Mouse (Mus musculus): Measurements from ENCODE around the gene Vmn1r44. TPM values are rescaled to one million over a fixed set of nuclear protein-coding genes. Genes with fewer than 3 reads are reported as not detected.
"Not testable (repeated sequence)": the region's sequence is repeated elsewhere in the genome, so short reads cannot be mapped to it uniquely, and the experiment has no call there.

Vmn1r44 gene
- polyA plus RNA-seq (2015; fragmentation: Nextera tagmentation; extraction: Ambion mirVana), result not detected in 2 replicates

DNA sequence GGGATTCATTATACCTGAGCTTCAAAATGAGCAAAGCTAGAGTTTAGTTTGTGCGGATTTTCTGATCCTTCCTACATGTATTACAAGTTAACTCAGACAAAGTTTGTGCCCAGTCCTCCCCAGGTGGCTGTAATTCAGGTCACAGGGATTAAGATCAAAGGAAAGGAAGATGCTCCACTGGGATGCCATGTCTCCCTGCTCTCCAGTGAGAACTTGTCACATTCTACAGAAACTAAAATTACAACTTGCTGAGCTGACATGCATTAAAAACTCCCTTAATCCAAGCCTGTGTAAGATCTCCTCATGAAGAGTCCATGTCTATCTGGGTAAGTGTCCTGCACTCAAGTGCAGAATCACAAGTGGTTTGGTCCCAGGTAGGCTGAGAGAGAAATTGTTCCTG is at the start of gene Vmn1r44:
Gene Vmn1r44, plus strand, starts transcription at position 301 of the 400 bp plus-strand sequence.
- Histone ChIP-seq H3K9ac (ENCODE audit: low read length) (no peak within 1 kb of the TSS), H3K4me3 (ENCODE audit: low read length) (no peak within 1 kb of the TSS), H3K27ac (ENCODE audit: low read length) (no peak within 1 kb of the TSS), H3K9me3 (ENCODE audit: control insufficient read depth, low read length) (no peaks in the 10 kb centered on the region), H3K4me1 (replicated peaks; ENCODE audit: control insufficient read depth, insufficient read depth, low read length) (no peaks in the 10 kb centered on the region), H3K36me3 (ENCODE audit: control insufficient read depth, insufficient read depth, low read length) (no peaks in the 10 kb centered on the region), H3K4me2 (ENCODE audit: low read depth, low read length) (no peak within 1 kb of the TSS), H3K27me3 (ENCODE audit: control insufficient read depth, insufficient read depth, low read depth, low read length) (no peaks in the 10 kb centered on the region)
- ATAC-seq (ENCODE audit: low read depth), result no peak
- 83% methylated on average over 1 of the region's 1 CpGs for WGBS

DNA sequence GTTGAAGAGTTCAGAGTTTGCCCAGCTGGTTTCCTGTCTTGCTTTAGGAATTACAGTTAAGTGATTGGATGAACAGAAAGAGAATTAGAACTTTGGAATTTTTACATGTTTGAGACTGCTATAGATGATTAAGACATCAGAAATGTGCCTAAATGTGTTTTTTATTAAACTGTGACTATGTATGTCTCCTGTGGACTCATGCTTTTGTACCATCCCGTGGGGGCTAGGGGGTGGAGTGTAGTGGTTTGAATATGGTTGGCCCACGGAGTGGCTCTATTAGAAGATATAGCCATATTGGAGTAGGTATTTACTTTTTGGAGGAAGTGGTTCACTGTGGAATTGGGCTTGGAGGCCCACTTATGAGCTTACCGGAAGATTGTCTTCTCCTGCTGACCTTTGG is 25.9 kb upstream of the Vmn1r44 start:
- Histone ChIP-seq H3K4me2 (ENCODE audit: low read depth, low read length) (no peak overlapping the region), H3K4me3 (ENCODE audit: low read length) (no peak overlapping the region), H3K27me3 (ENCODE audit: control insufficient read depth, insufficient read depth, low read depth, low read length) (no peaks in the 10 kb centered on the region), H3K27ac (ENCODE audit: low read length) (no peak overlapping the region), H3K36me3 (ENCODE audit: control insufficient read depth, insufficient read depth, low read length) (no peaks in the 10 kb centered on the region), H3K4me1 (replicated peaks; ENCODE audit: control insufficient read depth, insufficient read depth, low read length) (no peaks in the 10 kb centered on the region), H3K9me3 (ENCODE audit: control insufficient read depth, low read length) (no peaks in the 10 kb centered on the region), H3K9ac (ENCODE audit: low read length) (no peak overlapping the region)
- ATAC-seq (ENCODE audit: low read depth), result no peak
- WGBS, result 71% methylated on average over 3 of the region's 3 CpGs

DNA sequence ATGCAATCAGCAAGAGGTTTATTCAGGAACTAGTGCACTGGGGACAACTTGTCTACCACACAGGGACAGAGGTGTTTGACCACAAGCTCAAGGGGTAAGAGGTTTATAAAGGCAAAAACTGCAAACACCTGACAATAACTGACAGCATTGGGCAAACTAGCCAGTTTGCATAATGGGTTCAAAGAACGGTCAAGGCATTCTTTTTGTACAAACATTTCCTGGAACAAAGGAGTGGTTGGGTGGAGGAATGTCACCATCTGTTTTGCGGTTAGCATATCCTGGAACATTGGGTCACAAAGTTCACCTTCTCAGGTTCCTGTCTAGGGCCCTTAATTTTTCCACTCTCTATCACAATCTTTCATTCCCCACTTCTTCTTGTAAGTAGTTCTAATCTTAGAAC is 23.6 kb upstream of the Vmn1r44 start:
- WGBS, result 55% methylated on average over 2 of the region's 2 CpGs

DNA sequence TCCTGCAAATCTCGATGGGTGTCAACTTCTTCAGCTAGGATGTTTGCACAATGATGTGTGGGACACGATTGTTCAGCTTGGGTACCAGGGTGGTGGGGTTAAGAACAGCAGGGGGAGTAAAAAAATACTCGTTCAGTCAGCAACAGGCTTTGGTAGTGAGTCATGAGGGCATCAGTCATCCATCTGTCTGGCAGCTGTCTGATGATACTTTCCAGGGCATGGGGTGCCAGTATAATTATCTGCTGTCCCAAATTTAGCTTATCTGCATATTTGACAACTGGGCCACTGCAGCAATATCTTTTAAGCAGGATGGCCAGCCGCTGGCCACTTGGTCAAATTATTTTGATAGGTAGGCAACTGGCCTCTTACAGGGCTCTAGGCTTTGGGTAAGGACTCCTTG is 19.7 kb upstream of the Vmn1r44 start:
- no peak overlapping the region for H3K4me2 ChIP-seq (ENCODE audit: low read depth, low read length)
- H3K4me3 ChIP-seq (ENCODE audit: low read length), result no peak overlapping the region
- H3K9me3 ChIP-seq (ENCODE audit: control insufficient read depth, low read length), result no peaks in the 10 kb centered on the region
- H3K27me3 ChIP-seq (ENCODE audit: control insufficient read depth, insufficient read depth, low read depth, low read length), result no peaks in the 10 kb centered on the region
- WGBS, result 58% methylated on average over 4 of the region's 4 CpGs
- no peak for ATAC-seq (ENCODE audit: low read depth)
- H3K4me1 ChIP-seq (replicated peaks; ENCODE audit: control insufficient read depth, insufficient read depth, low read length), result no peaks in the 10 kb centered on the region
- no peak overlapping the region for H3K9ac ChIP-seq (ENCODE audit: low read length)
- H3K36me3 ChIP-seq (ENCODE audit: control insufficient read depth, insufficient read depth, low read length), result no peaks in the 10 kb centered on the region
- no peak overlapping the region for H3K27ac ChIP-seq (ENCODE audit: low read length)

More for the DNA sequence above, 23.6 kb upstream of the Vmn1r44 start:
- Histone ChIP-seq H3K9me3 (ENCODE audit: control insufficient read depth, low read length) (no peaks in the 10 kb centered on the region), H3K9ac (ENCODE audit: low read length) (no peak overlapping the region), H3K4me3 (ENCODE audit: low read length) (no peak overlapping the region), H3K27ac (ENCODE audit: low read length) (no peak overlapping the region), H3K27me3 (ENCODE audit: control insufficient read depth, insufficient read depth, low read depth, low read length) (no peaks in the 10 kb centered on the region), H3K4me2 (ENCODE audit: low read depth, low read length) (no peak overlapping the region), H3K4me1 (replicated peaks; ENCODE audit: control insufficient read depth, insufficient read depth, low read length) (no peaks in the 10 kb centered on the region), H3K36me3 (ENCODE audit: control insufficient read depth, insufficient read depth, low read length) (no peaks in the 10 kb centered on the region)
- no peak for ATAC-seq (ENCODE audit: low read depth)

DNA sequence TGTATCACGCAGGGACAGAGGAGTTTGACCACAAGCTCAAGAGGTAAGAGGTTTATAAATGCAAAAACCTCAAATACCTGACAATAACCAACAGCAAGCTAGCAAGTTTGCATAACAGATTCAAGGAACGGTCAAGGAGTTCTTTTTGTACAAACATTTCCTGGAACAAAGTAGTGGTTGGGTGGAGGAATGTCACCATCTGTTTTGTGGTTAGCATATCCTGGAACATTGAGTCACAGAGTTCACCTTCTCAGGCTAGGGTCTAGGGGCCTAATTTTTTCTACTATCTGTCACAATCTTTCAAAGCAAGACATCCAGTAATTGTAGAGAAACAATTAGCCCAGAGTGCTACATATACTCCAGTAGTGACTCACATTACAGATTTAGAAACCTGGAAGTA is 16.2 kb upstream of the Vmn1r44 start:
- Histone ChIP-seq H3K4me3 (ENCODE audit: low read length) (no peak overlapping the region), H3K27ac (ENCODE audit: low read length) (no peak overlapping the region), H3K9me3 (ENCODE audit: control insufficient read depth, low read length) (no peaks in the 10 kb centered on the region), H3K36me3 (ENCODE audit: control insufficient read depth, insufficient read depth, low read length) (no peaks in the 10 kb centered on the region), H3K27me3 (ENCODE audit: control insufficient read depth, insufficient read depth, low read depth, low read length) (no peaks in the 10 kb centered on the region), H3K9ac (ENCODE audit: low read length) (no peak overlapping the region), H3K4me2 (ENCODE audit: low read depth, low read length) (no peak overlapping the region), H3K4me1 (replicated peaks; ENCODE audit: control insufficient read depth, insufficient read depth, low read length) (no peaks in the 10 kb centered on the region)
- 83% methylated on average over 2 of the region's 2 CpGs for WGBS
- no peak for ATAC-seq (ENCODE audit: low read depth)

DNA sequence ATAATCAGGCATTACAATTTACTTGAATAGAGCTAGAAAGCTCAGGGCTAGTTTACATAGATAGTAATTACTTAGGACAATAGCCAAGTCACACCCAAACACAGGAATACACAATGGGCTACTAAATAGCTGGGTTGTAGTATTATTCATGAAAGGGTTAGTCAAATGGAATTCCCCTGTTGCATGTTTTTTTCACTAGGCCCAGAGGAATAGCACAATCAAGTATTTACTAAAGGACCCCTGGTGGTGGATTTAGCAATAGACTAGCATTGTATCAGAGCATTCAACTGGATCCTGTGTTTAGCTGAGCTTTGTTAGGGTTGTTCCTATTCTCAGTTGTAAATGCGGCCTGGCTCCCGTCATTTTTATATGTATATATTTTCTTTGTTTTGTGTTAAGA is 15.5 kb upstream of the Vmn1r44 start:
- H3K4me1 ChIP-seq (replicated peaks; ENCODE audit: control insufficient read depth, insufficient read depth, low read length), result no peaks in the 10 kb centered on the region
- H3K36me3 ChIP-seq (ENCODE audit: control insufficient read depth, insufficient read depth, low read length), result no peaks in the 10 kb centered on the region
- no peak overlapping the region for H3K4me3 ChIP-seq (ENCODE audit: low read length)
- H3K27ac ChIP-seq (ENCODE audit: low read length), result no peak overlapping the region
- H3K27me3 ChIP-seq (ENCODE audit: control insufficient read depth, insufficient read depth, low read depth, low read length), result no peaks in the 10 kb centered on the region
- no peak overlapping the region for H3K9ac ChIP-seq (ENCODE audit: low read length)
- no peaks in the 10 kb centered on the region for H3K9me3 ChIP-seq (ENCODE audit: control insufficient read depth, low read length)
- WGBS, result 88% methylated on average over 2 of the region's 2 CpGs
- ATAC-seq (ENCODE audit: low read depth), result no peak
- no peak overlapping the region for H3K4me2 ChIP-seq (ENCODE audit: low read depth, low read length)

DNA sequence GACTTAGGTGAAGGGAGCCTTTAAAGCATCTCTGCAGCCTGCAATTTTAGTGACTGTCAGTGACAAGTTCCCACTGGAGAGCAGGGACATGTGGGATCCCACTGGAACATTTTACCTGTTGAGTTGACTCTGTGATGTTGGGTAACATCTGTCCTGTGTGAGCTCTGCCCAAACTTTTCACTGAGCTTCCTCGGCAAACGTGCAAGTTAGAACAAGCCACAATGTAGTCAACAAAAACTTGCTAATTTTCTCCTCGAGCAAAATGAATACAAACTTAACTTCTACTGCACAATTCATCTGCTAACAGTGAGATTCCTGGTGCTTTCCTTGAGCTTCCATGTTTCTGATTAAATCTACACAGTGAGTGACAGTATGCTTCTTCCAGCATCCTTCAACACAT is 7.1 kb upstream of the Vmn1r44 start, which contains the start of the genes Vmn1r42 and Vmn1r43:
Gene Vmn1r42, minus strand, starts transcription at position 101 of the 400 bp plus-strand sequence.
Gene Vmn1r43, minus strand, starts transcription at position 101 of the 400 bp plus-strand sequence.
- 71% methylated on average over 3 of the region's 3 CpGs for WGBS
- not testable (repeated sequence) for ATAC-seq (ENCODE audit: low read depth); H3K27me3 ChIP-seq (ENCODE audit: control insufficient read depth, insufficient read depth, low read depth, low read length); H3K36me3 ChIP-seq (ENCODE audit: control insufficient read depth, insufficient read depth, low read length); H3K4me1 ChIP-seq (replicated peaks; ENCODE audit: control insufficient read depth, insufficient read depth, low read length); H3K4me3 ChIP-seq (ENCODE audit: low read length); H3K4me2 ChIP-seq (ENCODE audit: low read depth, low read length); H3K27ac ChIP-seq (ENCODE audit: low read length); H3K9me3 ChIP-seq (ENCODE audit: control insufficient read depth, low read length); H3K9ac ChIP-seq (ENCODE audit: low read length)

DNA sequence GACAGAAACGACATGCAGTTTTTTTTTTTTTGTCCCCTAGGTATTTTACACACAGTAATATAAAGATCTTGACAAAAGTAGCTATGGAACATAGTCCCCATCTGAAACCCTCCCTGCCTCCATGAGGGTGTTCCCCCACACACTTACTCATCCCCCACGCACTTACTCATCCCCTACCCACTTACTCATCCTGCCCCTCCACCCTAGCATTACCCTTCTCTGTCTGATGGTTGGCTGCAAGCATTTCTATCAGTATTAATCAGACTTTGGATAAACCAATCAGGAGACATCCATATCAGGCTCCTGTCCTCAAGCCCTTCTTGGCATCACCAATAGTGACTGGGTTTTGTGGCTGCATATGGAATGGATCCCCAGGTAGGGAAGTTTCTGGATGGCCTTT is 6.5 kb upstream of the Vmn1r44 start:
- Histone ChIP-seq H3K27me3 (ENCODE audit: control insufficient read depth, insufficient read depth, low read depth, low read length) (no peaks in the 10 kb centered on the region), H3K36me3 (ENCODE audit: control insufficient read depth, insufficient read depth, low read length) (no peaks in the 10 kb centered on the region), H3K4me2 (ENCODE audit: low read depth, low read length) (no peak overlapping the region), H3K9me3 (ENCODE audit: control insufficient read depth, low read length) (no peaks in the 10 kb centered on the region), H3K4me3 (ENCODE audit: low read length) (no peak overlapping the region), H3K4me1 (replicated peaks; ENCODE audit: control insufficient read depth, insufficient read depth, low read length) (no peaks in the 10 kb centered on the region), H3K27ac (ENCODE audit: low read length) (no peak overlapping the region), H3K9ac (ENCODE audit: low read length) (no peak overlapping the region)
- ATAC-seq (ENCODE audit: low read depth), result no peak
- 69% methylated on average over 2 of the region's 2 CpGs for WGBS

DNA sequence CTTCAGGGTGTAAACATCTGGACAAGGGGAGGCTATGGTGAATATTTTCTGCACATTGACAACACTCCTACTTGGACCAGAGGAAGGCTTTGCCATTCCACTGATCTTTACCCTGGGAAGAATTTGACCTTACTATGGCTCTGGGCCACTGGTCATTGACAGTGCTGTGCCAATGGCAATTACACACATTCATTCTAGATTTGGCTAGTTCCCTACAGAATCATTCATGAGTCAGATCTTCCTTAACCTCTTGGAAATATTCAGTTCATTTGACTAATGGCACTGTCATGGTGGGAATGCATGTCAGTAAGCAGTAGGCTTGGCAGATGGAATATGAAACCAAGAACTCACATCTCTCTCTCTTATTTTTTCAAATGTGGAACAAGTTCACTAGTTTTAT is 2.6 kb upstream of the Vmn1r44 start:
- H3K4me1 ChIP-seq (replicated peaks; ENCODE audit: control insufficient read depth, insufficient read depth, low read length), result no peaks in the 10 kb centered on the region
- no peak overlapping the region for H3K4me3 ChIP-seq (ENCODE audit: low read length)
- no peaks in the 10 kb centered on the region for H3K9me3 ChIP-seq (ENCODE audit: control insufficient read depth, low read length)
- H3K4me2 ChIP-seq (ENCODE audit: low read depth, low read length), result no peak overlapping the region
- no peaks in the 10 kb centered on the region for H3K27me3 ChIP-seq (ENCODE audit: control insufficient read depth, insufficient read depth, low read depth, low read length)
- H3K36me3 ChIP-seq (ENCODE audit: control insufficient read depth, insufficient read depth, low read length), result no peaks in the 10 kb centered on the region
- no peak overlapping the region for H3K9ac ChIP-seq (ENCODE audit: low read length)
- no peak overlapping the region for H3K27ac ChIP-seq (ENCODE audit: low read length)
- no peak for ATAC-seq (ENCODE audit: low read depth)

DNA sequence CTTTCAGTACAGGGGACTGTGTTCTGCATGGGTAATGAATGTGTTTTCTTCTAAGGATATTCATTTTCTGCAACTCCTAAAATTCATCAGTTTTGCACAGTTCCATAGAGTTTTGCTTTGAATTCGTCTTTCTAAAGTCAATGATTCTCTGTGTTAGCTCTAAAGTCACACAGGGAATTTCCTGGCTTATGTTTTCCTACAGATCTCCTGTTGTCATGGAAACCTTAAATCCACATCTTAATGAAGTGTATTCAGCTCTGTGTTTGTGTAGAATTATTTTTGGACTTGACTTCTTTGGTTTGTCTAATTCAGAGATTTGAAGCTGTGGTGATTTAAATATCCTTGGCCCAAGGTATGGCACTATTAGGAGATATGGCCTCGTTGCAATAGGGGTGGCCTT is 352 bp downstream of the Vmn1r44 start:
- Histone ChIP-seq H3K9me3 (ENCODE audit: control insufficient read depth, low read length) (no peaks in the 10 kb centered on the region; the same call in 1 of the 2 replicates), H3K4me1 (replicated peaks; ENCODE audit: control insufficient read depth, insufficient read depth, low read length) (no peaks in the 10 kb centered on the region), H3K27ac (ENCODE audit: low read length) (no peak overlapping the region), H3K36me3 (ENCODE audit: control insufficient read depth, insufficient read depth, low read length) (no peaks in the 10 kb centered on the region), H3K4me2 (ENCODE audit: low read depth, low read length) (no peak overlapping the region), H3K4me3 (ENCODE audit: low read length) (no peak overlapping the region), H3K9ac (ENCODE audit: low read length) (no peak overlapping the region), H3K27me3 (ENCODE audit: control insufficient read depth, insufficient read depth, low read depth, low read length) (no peaks in the 10 kb centered on the region)
- 33% methylated on average over 2 of the region's 2 CpGs for WGBS
- no peak for ATAC-seq (ENCODE audit: low read depth)
